Mouse (Mus musculus): ENCODE measurements at regions not wholly inside any gene's neighbourhood (a gene's known extent, or its start where the extent isn't known, plus 50 kb on each side); places are given as distances from the start of the nearest gene placed in this dataset.

DNA sequence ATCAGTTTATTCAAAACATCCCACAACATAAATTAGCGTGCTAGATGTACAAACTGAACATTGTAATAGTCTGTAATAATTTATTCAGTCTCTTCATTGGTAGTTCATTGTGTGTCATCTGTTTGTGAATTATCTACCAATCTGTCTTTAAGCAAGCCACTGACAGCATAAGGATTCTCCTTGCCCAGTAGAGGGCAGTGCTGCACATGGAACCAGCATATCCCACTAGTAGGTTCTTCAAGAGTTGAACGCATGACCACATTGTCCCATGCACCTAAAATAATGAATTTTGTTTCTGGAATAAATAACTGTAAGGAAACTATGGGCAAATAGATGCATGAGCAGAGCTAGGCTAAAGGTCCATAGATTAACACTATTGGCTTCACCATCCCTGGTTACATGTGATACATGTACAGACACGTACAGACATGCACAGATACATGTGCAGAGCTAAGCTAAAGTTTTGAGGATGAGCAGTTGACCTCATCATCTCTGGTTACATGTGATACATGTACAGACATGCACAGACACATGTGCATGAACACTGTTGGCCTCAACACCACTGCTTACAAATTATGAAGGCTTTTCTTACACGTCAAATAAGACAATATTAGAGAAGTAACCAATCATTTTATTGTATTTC is 143.0 kb upstream of the Ctnnd2 start:
- peak; percentile 36 to 40 for DNase-seq (ENCODE audit: low spot score in 2 of 2)

DNA sequence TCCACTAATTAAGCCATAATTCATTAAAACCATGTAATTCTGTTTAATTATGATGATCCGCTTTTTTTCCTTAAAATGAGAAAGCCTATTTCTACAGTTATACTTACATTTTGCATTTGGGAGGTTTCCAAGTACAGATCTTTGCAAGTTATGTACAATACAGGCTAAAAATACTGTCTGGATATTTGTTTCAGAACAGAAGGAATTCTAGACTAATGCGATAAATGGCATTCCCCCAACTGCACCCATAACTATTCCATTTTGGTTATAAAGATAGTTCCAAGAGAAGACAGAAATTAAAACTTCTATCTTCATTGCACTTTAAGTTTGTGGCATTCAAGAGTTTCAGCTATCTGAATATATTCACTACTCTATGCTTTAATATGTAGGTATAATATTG is 137.0 kb upstream of the Ctnnd2 start:
- DNase-seq (ENCODE audit: low spot score in 2 of 2) = no peak

DNA sequence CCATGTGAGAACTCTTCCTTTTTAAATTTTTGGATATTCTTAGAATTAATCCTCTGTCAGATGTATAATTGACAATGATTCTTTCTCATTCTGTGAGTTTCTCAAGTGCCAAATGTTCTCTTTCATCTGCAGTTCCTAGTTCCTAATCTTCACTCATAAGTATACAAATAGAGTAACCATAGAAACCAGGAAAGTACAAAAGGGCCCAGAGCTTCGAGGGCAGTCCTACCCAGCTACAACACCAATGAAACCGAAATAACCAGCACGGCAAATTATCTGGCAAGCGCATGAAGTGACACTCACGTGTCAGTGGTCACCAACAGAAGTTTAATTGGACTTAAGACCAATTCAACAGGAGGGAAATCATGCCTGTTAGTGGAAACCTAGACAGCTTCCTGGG is 121.5 kb upstream of the Ctnnd2 start:
- no peak for DNase-seq (ENCODE audit: low spot score in 2 of 2)

DNA sequence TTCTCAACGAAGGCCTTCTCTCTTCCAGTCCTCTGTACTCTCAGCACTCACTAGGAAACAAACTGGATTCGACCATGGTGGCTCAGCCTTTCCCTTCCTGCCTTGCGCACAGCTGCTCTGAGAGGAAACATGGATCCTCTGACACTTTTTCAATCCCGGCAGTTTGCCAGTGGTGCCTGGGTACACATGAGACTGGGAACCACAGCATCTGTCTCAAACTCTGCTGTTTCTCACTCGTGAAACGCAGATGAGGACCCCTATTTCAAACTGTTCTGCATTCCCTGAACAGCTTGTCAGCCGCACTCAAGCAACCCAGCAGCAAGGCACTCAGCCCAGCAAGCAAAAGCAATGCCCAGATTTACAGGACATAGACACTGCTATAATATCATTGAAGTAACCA is 112.6 kb upstream of the Ctnnd2 start:
- no peak for DNase-seq (ENCODE audit: low spot score in 2 of 2)

DNA sequence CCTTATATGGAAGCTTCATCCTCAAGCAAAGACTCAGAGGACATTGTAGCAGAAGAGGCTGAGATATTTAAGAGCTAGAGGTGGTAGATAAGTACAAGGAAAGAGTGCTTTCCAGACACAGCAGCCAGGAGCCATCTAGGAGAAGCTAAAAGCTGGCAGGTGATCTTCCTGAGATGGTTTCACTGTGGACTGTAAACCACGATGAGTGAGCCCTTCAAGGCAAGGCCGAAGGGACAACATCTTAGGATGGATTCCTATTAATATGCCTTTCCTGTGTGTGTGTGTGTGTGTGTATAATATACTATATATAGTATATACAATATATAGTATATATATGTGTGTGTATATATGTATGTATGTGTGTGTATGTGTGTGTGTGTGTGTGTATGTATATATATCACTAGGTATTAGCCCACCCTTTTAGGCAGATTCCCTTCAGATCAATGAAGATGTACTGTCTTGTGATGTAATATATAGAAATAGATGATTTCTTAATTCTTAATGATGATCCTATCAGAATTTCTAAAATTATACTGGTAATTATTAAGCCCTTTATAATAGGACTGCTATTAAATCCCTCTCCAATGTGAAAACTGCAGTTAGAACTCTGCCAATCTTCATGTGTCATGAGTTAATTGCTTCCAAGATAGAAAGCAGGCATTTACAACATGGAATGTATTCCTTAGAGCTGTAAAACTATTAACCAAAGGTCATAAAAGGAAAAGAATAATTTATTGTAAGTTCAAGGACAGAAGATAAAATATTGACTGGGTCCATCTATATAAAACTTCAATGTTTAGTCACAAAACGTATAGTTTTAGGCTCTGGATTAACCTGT is 111.7 kb upstream of the Ctnnd2 start:
- no peak for DNase-seq (ENCODE audit: low spot score in 2 of 2)

DNA sequence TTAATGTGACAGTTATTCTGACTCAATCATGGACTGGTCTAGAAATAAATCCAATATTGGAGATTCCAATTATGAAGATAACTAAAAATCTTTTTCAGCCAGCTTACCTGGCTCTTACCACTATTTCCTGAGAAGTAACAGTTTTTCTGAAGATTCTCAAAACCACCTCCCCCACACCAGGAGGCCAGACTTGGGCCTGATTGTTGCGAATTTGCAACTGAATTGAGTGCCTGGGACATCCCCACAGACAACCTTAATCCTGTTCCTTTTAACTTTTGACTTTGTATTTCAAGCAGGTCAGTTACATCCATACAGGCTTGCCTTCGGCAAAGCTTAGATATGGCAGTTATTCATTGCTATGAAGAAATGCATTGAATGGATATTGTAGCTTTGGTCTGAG is 100.7 kb upstream of the Ctnnd2 start:
- no peak for DNase-seq (ENCODE audit: low spot score in 2 of 2)

DNA sequence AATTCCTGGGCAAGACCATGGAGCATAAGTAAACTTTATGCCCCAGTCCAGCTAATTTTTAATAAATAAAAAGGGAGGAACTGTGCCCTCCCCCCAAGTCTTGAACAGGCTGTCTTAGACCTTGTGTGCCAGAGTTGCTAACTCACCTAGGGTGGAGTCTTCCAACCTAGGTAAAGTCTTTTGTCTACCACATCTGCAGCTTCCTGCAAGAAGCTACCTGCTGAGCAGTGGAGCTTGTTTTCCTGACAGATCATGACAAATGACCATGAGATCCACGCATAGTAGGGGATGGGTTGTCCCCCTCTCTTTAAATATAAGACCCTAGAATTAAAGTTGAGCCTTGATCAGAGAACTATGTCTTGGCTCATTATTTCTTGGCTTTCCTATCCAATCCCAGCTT is 100.1 kb upstream of the Ctnnd2 start:
- DNase-seq (ENCODE audit: low spot score in 2 of 2) = no peak

DNA sequence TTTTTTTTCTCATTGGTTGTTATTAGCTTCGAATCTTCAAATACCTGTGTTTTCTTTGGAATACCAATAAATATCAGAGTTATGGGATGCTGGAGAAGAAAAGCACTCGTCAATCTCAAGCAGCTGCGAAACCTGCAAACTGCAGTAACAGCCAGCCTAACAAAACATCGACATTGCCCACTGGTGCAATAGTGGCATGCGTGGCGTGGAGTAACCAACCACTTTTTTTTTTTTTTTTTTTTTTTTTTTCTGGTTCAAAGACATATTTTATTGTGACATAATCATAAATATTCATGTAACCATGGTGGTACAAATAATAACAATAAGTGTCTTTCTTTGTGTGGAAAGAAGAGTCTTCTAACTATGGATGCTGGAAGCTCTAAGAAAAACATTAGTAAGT is 85.3 kb upstream of the Ctnnd2 start:
- DNase-seq (ENCODE audit: low spot score in 2 of 2) = no peak

DNA sequence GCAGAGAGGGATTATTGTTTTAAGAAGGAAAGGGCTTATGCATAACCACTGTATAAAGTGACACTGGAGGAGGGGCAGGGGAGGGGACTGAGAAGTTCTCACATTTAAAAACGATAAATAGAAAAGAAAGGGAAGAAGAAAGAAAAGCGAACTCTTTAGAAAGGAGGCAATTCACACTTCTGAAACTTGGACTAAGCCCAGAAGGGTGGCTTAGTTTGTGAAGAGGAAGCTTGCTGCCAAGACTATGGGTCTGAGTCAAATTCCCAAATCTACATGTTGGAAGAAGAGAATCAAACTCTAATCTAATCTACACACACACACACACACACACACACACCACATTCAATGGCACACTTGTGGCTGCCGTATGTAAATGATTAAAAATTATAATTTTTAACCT is 50.3 kb upstream of the Ctnnd2 start:
- DNase-seq (ENCODE audit: low spot score in 2 of 2) = no peak
